Mouse (Mus musculus): ENCODE measurements around the gene Dpf2. TPM values are rescaled to one million over a fixed set of nuclear protein-coding genes. Genes with fewer than 3 reads are reported as not detected.

Gene Dpf2
- polyA plus RNA-seq, 1 experiment from 2014 or later, result 167 TPM

DNA sequence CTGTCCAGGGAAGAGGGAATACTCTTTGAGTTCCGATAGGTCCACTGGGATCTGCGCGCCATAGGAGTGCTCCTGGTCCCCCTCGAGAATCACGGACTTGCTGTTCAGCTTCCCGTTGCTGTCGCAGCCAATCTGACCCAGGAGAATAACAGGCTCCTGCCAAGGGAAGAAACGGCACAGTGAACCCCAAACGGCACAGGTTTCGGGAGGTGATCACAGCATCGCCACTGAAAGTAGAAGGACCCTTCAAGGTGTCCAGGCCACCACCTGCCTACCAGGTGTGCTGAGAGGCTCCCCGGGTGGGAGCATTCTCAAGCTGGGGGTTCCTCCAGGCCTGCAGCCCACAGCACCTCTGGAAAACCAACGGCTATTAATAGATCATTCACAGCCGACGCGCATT lies 38.8 kb upstream of the Dpf2 start:
- H3K27ac ChIP-seq (ENCODE audit: low read depth, low read length), result peak overlapping the region; percentile 31; the same call in 1 of the 2 replicates
- no peak for ATAC-seq (ENCODE audit: low FRiP score, low TSS enrichment)
- no peak overlapping the region for H3K9ac ChIP-seq (ENCODE audit: low read depth, low read length)
- H3K4me1 ChIP-seq (ENCODE audit: control insufficient read depth, insufficient read depth, low read length), result peaks cover 34% of the 10 kb centered on the region
- H3K4me2 ChIP-seq (replicated peaks; ENCODE audit: low read depth, low read length), result no peak overlapping the region
- peaks cover 74% of the 10 kb centered on the region for H3K36me3 ChIP-seq (ENCODE audit: control insufficient read depth, insufficient read depth, low read length)
- no peaks in the 10 kb centered on the region for H3K27me3 ChIP-seq (ENCODE audit: control insufficient read depth, insufficient read depth, low read length)
- WGBS, result 85% methylated on average over 16 of the region's 16 CpGs
- no peak overlapping the region for H3K4me3 ChIP-seq (ENCODE audit: low read length)
- H3K9me3 ChIP-seq (ENCODE audit: control insufficient read depth, low read length), result no peaks in the 10 kb centered on the region

DNA sequence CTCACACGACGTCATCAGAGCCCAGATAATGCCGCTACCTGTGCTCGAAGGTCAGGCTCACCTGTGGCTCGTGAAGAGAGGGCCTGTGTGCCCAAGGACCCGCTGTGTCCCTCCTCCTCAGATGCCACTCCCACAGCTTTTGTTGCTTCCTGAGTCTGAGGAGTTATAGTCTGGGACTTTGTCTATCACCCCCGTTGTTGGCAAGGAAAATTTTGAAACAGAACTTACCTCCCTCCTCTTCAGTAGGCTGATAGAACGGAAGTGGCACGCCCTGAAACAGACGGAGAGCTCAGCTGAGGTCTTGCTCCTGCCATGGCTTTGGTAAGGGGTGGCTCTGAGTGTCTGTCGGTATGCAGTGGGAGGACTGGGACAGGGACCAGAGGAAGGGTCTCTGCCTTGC lies 37.4 kb upstream of the Dpf2 start:
- Histone ChIP-seq H3K36me3 (ENCODE audit: control insufficient read depth, insufficient read depth, low read length) (peaks cover 78% of the 10 kb centered on the region), H3K4me1 (ENCODE audit: control insufficient read depth, insufficient read depth, low read length) (peaks cover 28% of the 10 kb centered on the region), H3K4me3 (ENCODE audit: low read length) (no peak overlapping the region), H3K9ac (ENCODE audit: low read depth, low read length) (no peak overlapping the region), H3K4me2 (replicated peaks; ENCODE audit: low read depth, low read length) (no peak overlapping the region), H3K9me3 (ENCODE audit: control insufficient read depth, low read length) (no peaks in the 10 kb centered on the region), H3K27ac (ENCODE audit: low read depth, low read length) (no peak overlapping the region), H3K27me3 (ENCODE audit: control insufficient read depth, insufficient read depth, low read length) (no peaks in the 10 kb centered on the region)
- ATAC-seq (ENCODE audit: low FRiP score, low TSS enrichment), result no peak
- 94% methylated on average over 11 of the region's 11 CpGs for WGBS

DNA sequence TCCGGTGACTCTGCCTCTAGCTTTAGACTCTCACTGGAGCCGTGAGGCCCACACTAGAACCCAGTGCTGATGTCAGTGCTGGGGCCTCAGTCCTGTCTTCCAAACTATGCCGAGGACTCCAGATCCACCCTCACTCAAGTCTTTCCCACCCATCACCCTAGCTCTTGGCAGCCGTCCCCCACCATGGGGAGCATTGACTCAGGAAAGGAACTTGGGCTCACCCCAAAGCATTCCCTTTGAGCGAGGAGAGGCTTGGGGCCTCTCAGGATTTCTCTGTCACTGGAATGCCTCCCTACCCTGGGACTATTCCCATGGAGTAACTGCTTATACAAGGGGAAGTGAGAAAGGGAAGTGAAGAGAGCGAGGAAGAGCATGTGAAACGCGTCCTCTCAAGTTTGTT lies 33.1 kb upstream of the Dpf2 start:
- 70% methylated on average over 8 of the region's 8 CpGs for WGBS
- Histone ChIP-seq H3K27me3 (ENCODE audit: control insufficient read depth, insufficient read depth, low read length) (no peaks in the 10 kb centered on the region), H3K4me1 (ENCODE audit: control insufficient read depth, insufficient read depth, low read length) (peaks cover 18% of the 10 kb centered on the region), H3K36me3 (ENCODE audit: control insufficient read depth, insufficient read depth, low read length) (peaks cover 72% of the 10 kb centered on the region), H3K9ac (ENCODE audit: low read depth, low read length) (no peak overlapping the region), H3K9me3 (ENCODE audit: control insufficient read depth, low read length) (no peaks in the 10 kb centered on the region), H3K4me2 (replicated peaks; ENCODE audit: low read depth, low read length) (no peak overlapping the region), H3K4me3 (ENCODE audit: low read length) (no peak overlapping the region), H3K27ac (ENCODE audit: low read depth, low read length) (peak overlapping the region; percentile 48; the same call in 1 of the 2 replicates)
- no peak for ATAC-seq (ENCODE audit: low FRiP score, low TSS enrichment)

DNA sequence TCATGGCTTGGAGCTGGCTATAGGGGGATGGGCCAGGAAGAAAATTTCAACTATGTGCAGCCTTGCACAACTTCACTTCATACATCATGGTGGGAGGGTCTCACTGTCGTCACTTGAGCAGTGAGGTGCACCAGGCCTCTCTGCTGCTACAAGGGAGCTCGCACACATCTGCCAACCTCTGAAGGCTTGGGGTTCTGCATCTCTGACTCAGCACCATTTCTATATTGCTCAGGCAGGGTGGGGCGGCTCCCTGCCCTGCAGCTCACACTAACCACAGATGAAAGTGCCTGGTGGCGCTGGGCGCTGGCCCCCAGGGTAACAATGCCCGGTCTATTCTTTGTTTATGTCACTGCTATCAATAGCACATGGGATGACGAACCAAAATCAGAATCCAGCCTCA lies 32.2 kb upstream of the Dpf2 start:
- Histone ChIP-seq H3K36me3 (ENCODE audit: control insufficient read depth, insufficient read depth, low read length) (peaks cover 66% of the 10 kb centered on the region), H3K9me3 (ENCODE audit: control insufficient read depth, low read length) (no peaks in the 10 kb centered on the region), H3K27ac (ENCODE audit: low read depth, low read length) (peak overlapping the region; percentile 37; the same call in 1 of the 2 replicates), H3K4me2 (replicated peaks; ENCODE audit: low read depth, low read length) (no peak overlapping the region), H3K9ac (ENCODE audit: low read depth, low read length) (no peak overlapping the region), H3K27me3 (ENCODE audit: control insufficient read depth, insufficient read depth, low read length) (no peaks in the 10 kb centered on the region), H3K4me1 (ENCODE audit: control insufficient read depth, insufficient read depth, low read length) (peaks cover 18% of the 10 kb centered on the region), H3K4me3 (ENCODE audit: low read length) (no peak overlapping the region)
- peak; percentile 65 for ATAC-seq (ENCODE audit: low FRiP score, low TSS enrichment)
- WGBS, result 69% methylated on average over 7 of the region's 7 CpGs

DNA sequence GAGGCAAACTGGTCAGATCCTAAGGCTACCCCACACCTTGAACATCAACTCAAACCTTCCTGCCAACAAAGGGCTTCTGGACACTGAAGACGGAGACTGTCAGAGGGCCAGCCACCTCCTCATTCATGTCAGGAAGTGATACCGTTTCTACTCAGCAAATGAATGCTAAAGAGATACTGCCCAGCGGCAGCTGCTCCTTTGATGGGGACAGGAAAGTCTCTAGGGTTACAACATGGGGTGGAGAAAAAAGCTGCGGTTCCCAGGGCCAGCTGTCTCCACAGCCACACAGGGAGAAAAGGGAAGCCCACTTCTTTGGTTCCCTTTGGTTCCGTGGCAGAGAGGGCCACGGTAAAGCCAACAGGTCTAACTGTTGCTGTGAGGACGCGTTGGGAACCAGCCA lies 31.3 kb upstream of the Dpf2 start:
- Histone ChIP-seq H3K36me3 (ENCODE audit: control insufficient read depth, insufficient read depth, low read length) (peaks cover 65% of the 10 kb centered on the region), H3K27ac (ENCODE audit: low read depth, low read length) (no peak overlapping the region), H3K9ac (ENCODE audit: low read depth, low read length) (no peak overlapping the region), H3K4me3 (ENCODE audit: low read length) (no peak overlapping the region), H3K9me3 (ENCODE audit: control insufficient read depth, low read length) (no peaks in the 10 kb centered on the region), H3K4me1 (ENCODE audit: control insufficient read depth, insufficient read depth, low read length) (peaks cover 23% of the 10 kb centered on the region), H3K4me2 (replicated peaks; ENCODE audit: low read depth, low read length) (no peak overlapping the region), H3K27me3 (ENCODE audit: control insufficient read depth, insufficient read depth, low read length) (no peaks in the 10 kb centered on the region)
- WGBS, result 65% methylated on average over 8 of the region's 8 CpGs
- ATAC-seq (ENCODE audit: low FRiP score, low TSS enrichment), result no peak

DNA sequence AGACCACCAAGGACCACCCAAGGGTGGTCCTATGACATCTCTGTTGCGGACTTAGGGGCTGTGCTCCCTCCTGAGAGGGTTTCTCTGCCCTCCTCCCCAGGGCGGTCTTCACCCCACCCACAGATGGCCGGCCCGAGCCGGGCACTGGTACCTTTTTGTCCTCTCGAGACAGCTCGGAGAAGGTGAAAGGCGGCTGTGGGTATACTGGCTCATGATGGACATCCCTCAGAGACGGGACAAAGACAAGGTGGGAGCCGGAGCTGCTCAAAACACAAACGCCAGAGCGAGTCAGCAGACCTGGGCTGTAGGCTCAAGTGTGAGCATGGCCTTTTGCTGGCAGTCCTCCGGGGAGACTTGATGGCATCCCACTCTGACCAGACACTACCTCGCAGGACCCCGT lies 30.6 kb upstream of the Dpf2 start:
- Histone ChIP-seq H3K36me3 (ENCODE audit: control insufficient read depth, insufficient read depth, low read length) (peaks cover 58% of the 10 kb centered on the region), H3K4me1 (ENCODE audit: control insufficient read depth, insufficient read depth, low read length) (peaks cover 23% of the 10 kb centered on the region)

DNA sequence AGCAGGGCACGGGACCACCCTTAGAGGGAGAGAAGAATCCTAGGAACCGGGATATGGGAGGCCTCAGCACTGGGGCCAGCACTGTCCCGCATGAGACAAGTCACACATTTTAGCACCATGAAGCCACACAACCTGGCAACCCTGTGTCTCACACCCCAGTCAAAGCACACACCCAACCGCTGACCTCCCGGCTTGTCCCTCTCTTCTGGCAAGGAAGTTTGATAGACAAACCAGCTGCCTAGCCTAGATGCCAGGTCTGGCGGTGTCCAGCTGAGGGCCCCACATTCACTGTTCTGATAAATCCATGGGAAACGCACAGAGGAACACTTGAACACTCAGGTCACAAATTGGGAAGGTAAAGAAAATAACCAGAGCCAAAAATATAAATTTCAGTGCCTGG lies 29.8 kb upstream of the Dpf2 start:
- Histone ChIP-seq H3K27ac (ENCODE audit: low read depth, low read length) (no peak overlapping the region), H3K4me3 (ENCODE audit: low read length) (no peak overlapping the region), H3K4me2 (replicated peaks; ENCODE audit: low read depth, low read length) (no peak overlapping the region), H3K9ac (ENCODE audit: low read depth, low read length) (no peak overlapping the region), H3K9me3 (ENCODE audit: control insufficient read depth, low read length) (no peaks in the 10 kb centered on the region), H3K27me3 (ENCODE audit: control insufficient read depth, insufficient read depth, low read length) (no peaks in the 10 kb centered on the region), H3K4me1 (ENCODE audit: control insufficient read depth, insufficient read depth, low read length) (peaks cover 30% of the 10 kb centered on the region), H3K36me3 (ENCODE audit: control insufficient read depth, insufficient read depth, low read length) (peaks cover 50% of the 10 kb centered on the region)
- WGBS, result 92% methylated on average over 7 of the region's 7 CpGs
- no peak for ATAC-seq (ENCODE audit: low FRiP score, low TSS enrichment)

More for the DNA sequence above, 30.6 kb upstream of the Dpf2 start:
- H3K4me2 ChIP-seq (replicated peaks; ENCODE audit: low read depth, low read length), result no peak overlapping the region
- no peak overlapping the region for H3K4me3 ChIP-seq (ENCODE audit: low read length)
- ATAC-seq (ENCODE audit: low FRiP score, low TSS enrichment), result no peak
- no peak overlapping the region for H3K27ac ChIP-seq (ENCODE audit: low read depth, low read length)
- no peak overlapping the region for H3K9ac ChIP-seq (ENCODE audit: low read depth, low read length)
- no peaks in the 10 kb centered on the region for H3K9me3 ChIP-seq (ENCODE audit: control insufficient read depth, low read length)
- no peaks in the 10 kb centered on the region for H3K27me3 ChIP-seq (ENCODE audit: control insufficient read depth, insufficient read depth, low read length)
- 92% methylated on average over 15 of the region's 15 CpGs for WGBS

DNA sequence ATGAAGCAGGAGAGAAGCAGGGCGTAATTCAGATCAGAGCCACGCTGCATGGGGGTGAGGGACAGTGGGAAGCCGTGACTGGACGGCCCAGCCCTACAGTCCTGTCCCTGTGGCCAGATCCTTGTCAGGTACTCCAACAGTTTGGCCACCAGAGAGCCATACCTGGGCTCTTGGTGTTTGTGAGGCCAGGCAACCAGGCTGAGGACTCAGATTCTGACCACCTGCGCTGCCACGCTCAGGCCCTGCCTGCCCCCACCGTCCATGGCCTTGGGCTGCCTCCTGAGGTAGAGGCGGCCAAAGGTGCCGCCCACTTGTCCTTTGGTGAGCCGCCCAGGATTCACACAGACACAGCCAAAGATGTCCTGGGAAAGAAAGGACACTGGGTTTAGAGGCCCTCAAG lies 27.8 kb upstream of the Dpf2 start:
- Histone ChIP-seq H3K4me3 (ENCODE audit: low read length) (no peak overlapping the region), H3K4me1 (ENCODE audit: control insufficient read depth, insufficient read depth, low read length) (peaks cover 33% of the 10 kb centered on the region), H3K27ac (ENCODE audit: low read depth, low read length) (peak overlapping the region; percentile 10; the same call in 1 of the 2 replicates), H3K9me3 (ENCODE audit: control insufficient read depth, low read length) (no peaks in the 10 kb centered on the region), H3K9ac (ENCODE audit: low read depth, low read length) (no peak overlapping the region), H3K4me2 (replicated peaks; ENCODE audit: low read depth, low read length) (no peak overlapping the region), H3K36me3 (ENCODE audit: control insufficient read depth, insufficient read depth, low read length) (peaks cover 39% of the 10 kb centered on the region), H3K27me3 (ENCODE audit: control insufficient read depth, insufficient read depth, low read length) (no peaks in the 10 kb centered on the region)
- 88% methylated on average over 10 of the region's 10 CpGs for WGBS
- no peak for ATAC-seq (ENCODE audit: low FRiP score, low TSS enrichment)

DNA sequence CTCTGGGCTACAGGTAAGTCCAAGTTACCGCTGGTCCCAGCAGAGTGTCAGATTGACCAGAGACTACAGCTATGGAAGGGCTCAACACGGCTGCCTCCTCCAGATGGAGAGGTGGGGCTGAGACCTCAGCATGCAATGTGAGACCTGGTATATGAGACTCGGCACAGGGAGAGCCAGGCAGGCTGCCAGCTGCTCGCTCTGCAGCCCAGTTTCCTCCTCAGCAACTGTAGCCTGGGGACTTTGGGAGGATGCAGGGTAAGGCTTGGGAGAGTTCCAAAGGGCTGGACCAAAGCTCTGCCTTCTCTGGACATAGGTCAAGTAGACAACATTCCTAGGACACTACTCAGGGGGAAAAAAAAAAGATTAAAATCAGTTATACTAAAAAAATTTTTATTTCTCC lies 27.4 kb upstream of the Dpf2 start:
- no peak overlapping the region for H3K4me2 ChIP-seq (replicated peaks; ENCODE audit: low read depth, low read length)
- peaks cover 33% of the 10 kb centered on the region for H3K4me1 ChIP-seq (ENCODE audit: control insufficient read depth, insufficient read depth, low read length)
- H3K4me3 ChIP-seq (ENCODE audit: low read length), result no peak overlapping the region
- no peak for ATAC-seq (ENCODE audit: low FRiP score, low TSS enrichment)
- peak overlapping the region; percentile 19; the same call in 1 of the 2 replicates for H3K27ac ChIP-seq (ENCODE audit: low read depth, low read length)
- no peaks in the 10 kb centered on the region for H3K9me3 ChIP-seq (ENCODE audit: control insufficient read depth, low read length)
- no peak overlapping the region for H3K9ac ChIP-seq (ENCODE audit: low read depth, low read length)
- no peaks in the 10 kb centered on the region for H3K27me3 ChIP-seq (ENCODE audit: control insufficient read depth, insufficient read depth, low read length)
- 47% methylated on average over 4 of the region's 4 CpGs for WGBS
- peaks cover 34% of the 10 kb centered on the region for H3K36me3 ChIP-seq (ENCODE audit: control insufficient read depth, insufficient read depth, low read length)

Data from kidney, embryonic 14.5 days (tissue).